Mouse (Mus musculus) ovary, postnatal 36 days (tissue): ENCODE data around the gene Ufsp1.

Experiments used
- DNase-seq: peaks from one replicate; pipeline ENCODE4 v3.0.0; 2022; ENCODE audit warnings: low spot score, mixed read lengths

Ufsp1 gene

GRCm38 (mm10) chr5:137334317-137334716 lies 39.9 kb downstream of the Ufsp1 start:
- no peak for DNase-seq

- DNase-seq, result no peak
Measured at GRCm38 (mm10) chr5:137335066-137335465, 40.6 kb downstream of the Ufsp1 start.

GRCm38 (mm10) chr5:137337190-137337589 lies 42.8 kb downstream of the Ufsp1 start:
- no peak for DNase-seq

- DNase-seq, result peak; percentile 92
Measured at GRCm38 (mm10) chr5:137338256-137338655, 43.8 kb downstream of the Ufsp1 start.

GRCm38 (mm10) chr5:137338663-137339289 lies 44.3 kb downstream of the Ufsp1 start:
- DNase-seq, result peak; percentile 47

- DNase-seq, result peak; percentile 49
Measured at GRCm38 (mm10) chr5:137339290-137339979, 45.0 kb downstream of the Ufsp1 start.

GRCm38 (mm10) chr5:137340222-137340621 lies 45.8 kb downstream of the Ufsp1 start:
- no peak for DNase-seq

- DNase-seq, result no peak
Measured at GRCm38 (mm10) chr5:137342407-137343012, 48.1 kb downstream of the Ufsp1 start.

- no peak for DNase-seq
Measured at GRCm38 (mm10) chr5:137343412-137343811, 49.0 kb downstream of the Ufsp1 start.

- DNase-seq, result no peak
Measured at GRCm38 (mm10) chr5:137343869-137344268, 49.4 kb downstream of the Ufsp1 start.
